Mouse (Mus musculus) cerebellum, adult 11 months (tissue): ENCODE measurements around the gene Omp.
A peak's percentile ranks its signal among the peaks of the same experiment; 100 is the strongest.
"Not testable (repeated sequence)": the region's sequence is repeated elsewhere in the genome, so short reads cannot be mapped to it uniquely, and the experiment has no call there.

ENCODE experiments used
- DNase-seq: peaks from one replicate; pipeline ENCODE4 v3.0.0; 2022

Omp gene

GRCm38 (mm10) chr7:98145402-98145801, at the start of gene Omp:
Gene Omp (minus strand): TSS chr7:98145502.
- DNase-seq, result no peak

GRCm38 (mm10) chr7:98194026-98194792, 48.9 kb upstream of the Omp start:
- no peak for DNase-seq

GRCm38 (mm10) chr7:98193515-98194025, 48.3 kb upstream of the Omp start:
- DNase-seq, result no peak

- no peak for DNase-seq
Observed at GRCm38 (mm10) chr7:98191571-98192250, 46.4 kb upstream of the Omp start.

GRCm38 (mm10) chr7:98190578-98190977, 45.3 kb upstream of the Omp start:
- DNase-seq, result no peak

GRCm38 (mm10) chr7:98189745-98190144, 44.4 kb upstream of the Omp start:
- DNase-seq, result no peak

GRCm38 (mm10) chr7:98188680-98189079, 43.4 kb upstream of the Omp start:
- no peak for DNase-seq

- DNase-seq, result no peak
Observed at GRCm38 (mm10) chr7:98188238-98188637, 42.9 kb upstream of the Omp start.

- not testable (repeated sequence) for DNase-seq
Observed at GRCm38 (mm10) chr7:98187332-98187731, 42.0 kb upstream of the Omp start.

- no peak for DNase-seq
Observed at GRCm38 (mm10) chr7:98186637-98187036, 41.3 kb upstream of the Omp start.

GRCm38 (mm10) chr7:98185326-98185725, 40.0 kb upstream of the Omp start:
- no peak for DNase-seq

GRCm38 (mm10) chr7:98178560-98179231, 33.4 kb upstream of the Omp start:
- DNase-seq, result no peak

- peak; percentile 63 for DNase-seq
Observed at GRCm38 (mm10) chr7:98177929-98178559, 32.7 kb upstream of the Omp start, which contains the start of gene Capn5. Gene Capn5 (minus strand): TSS chr7:98178274.

GRCm38 (mm10) chr7:98177566-98177928, 32.2 kb upstream of the Omp start:
- DNase-seq, result no peak

GRCm38 (mm10) chr7:98177071-98177485, 31.8 kb upstream of the Omp start:
- no peak for DNase-seq

GRCm38 (mm10) chr7:98176322-98177070, 31.2 kb upstream of the Omp start:
- no peak for DNase-seq

- DNase-seq, result no peak
Observed at GRCm38 (mm10) chr7:98174883-98175755, 29.8 kb upstream of the Omp start.

- DNase-seq, result no peak
Observed at GRCm38 (mm10) chr7:98173408-98173807, 28.1 kb upstream of the Omp start.

- DNase-seq, result no peak
Observed at GRCm38 (mm10) chr7:98172661-98173060, 27.4 kb upstream of the Omp start.

GRCm38 (mm10) chr7:98171141-98172073, 26.1 kb upstream of the Omp start:
- DNase-seq, result no peak
